Mouse (Mus musculus): ENCODE data around the gene Ethe1. TPM values are rescaled to one million over a fixed set of nuclear protein-coding genes. Genes with fewer than 3 reads are reported as not detected.

Ethe1 gene
- total RNA-seq, 2 experiments from 2014 or later, result 25.5 to 29.0 TPM

- no peak for DNase-seq (ENCODE audit: low spot score)
Measured at GRCm38 (mm10) chr7:24574224-24574796, 13.0 kb upstream of the Ethe1 start.

GRCm38 (mm10) chr7:24577811-24578210, 9.5 kb upstream of the Ethe1 start:
- no peak for DNase-seq (ENCODE audit: low spot score)

- no peak for DNase-seq (ENCODE audit: low spot score)
Measured at GRCm38 (mm10) chr7:24584876-24585275, 2.5 kb upstream of the Ethe1 start.

GRCm38 (mm10) chr7:24585995-24586394, 1.3 kb upstream of the Ethe1 start:
- DNase-seq (ENCODE audit: low spot score), result no peak

GRCm38 (mm10) chr7:24586828-24587227, 515 bp upstream of the Ethe1 start:
- no peak for DNase-seq (ENCODE audit: low spot score)

GRCm38 (mm10) chr7:24588336-24588735, 993 bp downstream of the Ethe1 start:
- DNase-seq (ENCODE audit: low spot score), result no peak

- DNase-seq (ENCODE audit: low spot score), result no peak
Measured at GRCm38 (mm10) chr7:24591735-24592134, 4.4 kb downstream of the Ethe1 start.

GRCm38 (mm10) chr7:24592163-24592562, 4.8 kb downstream of the Ethe1 start:
- no peak for DNase-seq (ENCODE audit: low spot score)

- DNase-seq (ENCODE audit: low spot score), result no peak
Measured at GRCm38 (mm10) chr7:24592781-24593180, 5.4 kb downstream of the Ethe1 start.

- DNase-seq (ENCODE audit: low spot score), result peak; percentile 65
Measured at GRCm38 (mm10) chr7:24593621-24594308, 6.4 kb downstream of the Ethe1 start.

- DNase-seq (ENCODE audit: low spot score), result no peak
Measured at GRCm38 (mm10) chr7:24594309-24594803, 7.0 kb downstream of the Ethe1 start.

GRCm38 (mm10) chr7:24595464-24595863, 8.1 kb downstream of the Ethe1 start:
- DNase-seq (ENCODE audit: low spot score), result no peak

GRCm38 (mm10) chr7:24598121-24598520, 10.8 kb downstream of the Ethe1 start:
- DNase-seq (ENCODE audit: low spot score), result no peak

- peak; percentile 16 for DNase-seq (ENCODE audit: low spot score)
Measured at GRCm38 (mm10) chr7:24599211-24600067, 12.1 kb downstream of the Ethe1 start.

- peak; percentile 97 for DNase-seq (ENCODE audit: low spot score)
Measured at GRCm38 (mm10) chr7:24600941-24601597, 13.7 kb downstream of the Ethe1 start.

GRCm38 (mm10) chr7:24605561-24605960, 18.2 kb downstream of the Ethe1 start:
- DNase-seq (ENCODE audit: low spot score), result no peak

- DNase-seq (ENCODE audit: low spot score), result no peak
Measured at GRCm38 (mm10) chr7:24606046-24606445, 18.7 kb downstream of the Ethe1 start.

GRCm38 (mm10) chr7:24608017-24608416, 20.7 kb downstream of the Ethe1 start:
- peak; percentile 77 for DNase-seq (ENCODE audit: low spot score)

GRCm38 (mm10) chr7:24608561-24608960, 21.2 kb downstream of the Ethe1 start:
- no peak for DNase-seq (ENCODE audit: low spot score)

- DNase-seq (ENCODE audit: low spot score), result no peak
Measured at GRCm38 (mm10) chr7:24610144-24610878, 23.0 kb downstream of the Ethe1 start, which contains the start of gene Phldb3. Phldb3 (plus strand) TSS chr7:24610763.
